Mouse (Mus musculus): ENCODE measurements at regions not wholly inside any gene's neighbourhood (a gene's known extent, or its start where the extent isn't known, plus 50 kb on each side); places are given as distances from the start of the nearest gene placed in this dataset.

- DNase-seq (ENCODE audit: low spot score in 2 of 2), result no peak
Observed at GRCm38 (mm10) chr11:109088488-109089252, 55.5 kb downstream of the E030025P04Rik start.

DNA sequence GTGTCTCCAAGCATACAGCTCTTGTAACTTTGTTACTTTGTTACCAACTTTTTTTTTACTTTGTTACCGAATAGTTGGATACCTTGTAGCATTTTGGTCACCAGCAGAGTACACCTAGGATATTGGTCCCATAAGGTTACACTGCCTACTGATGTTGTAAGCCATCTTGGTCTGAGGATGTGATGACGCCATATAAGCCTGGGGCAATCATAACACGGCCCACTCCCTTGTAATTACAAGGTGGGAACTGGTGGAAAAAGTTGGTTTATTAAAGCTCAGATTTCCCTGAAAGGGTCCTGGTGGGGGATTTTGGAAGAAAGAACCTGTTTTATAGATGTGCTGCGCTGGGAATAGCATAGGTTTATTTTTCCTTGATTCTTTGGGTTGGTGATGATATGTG is 62.2 kb downstream of the E030025P04Rik start:
- no peak for DNase-seq (ENCODE audit: low spot score in 2 of 2)

DNA sequence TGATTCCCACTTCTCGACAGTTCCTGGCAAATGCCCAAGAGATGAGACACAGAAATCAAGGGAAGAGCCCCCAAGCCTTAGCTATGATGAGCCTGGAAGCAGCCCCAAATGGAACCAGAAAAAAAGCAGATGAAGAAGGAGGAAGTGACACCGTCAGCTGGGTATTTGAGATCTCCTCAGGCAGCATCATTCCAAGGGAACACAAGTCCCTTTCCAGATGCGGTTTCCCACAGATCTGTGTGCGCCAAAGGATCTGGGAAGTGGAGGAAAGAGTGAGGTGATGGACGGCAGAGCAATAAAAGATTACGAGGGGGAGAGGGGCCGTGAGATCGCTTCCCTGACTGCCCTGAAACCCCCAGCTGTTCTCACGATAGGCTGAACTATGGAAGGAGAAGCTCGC is 62.7 kb downstream of the E030025P04Rik start:
- no peak for DNase-seq (ENCODE audit: low spot score in 2 of 2)

GRCm38 (mm10) chr11:109080847-109081415 is 63.2 kb downstream of the E030025P04Rik start:
- no peak for DNase-seq (ENCODE audit: low spot score in 2 of 2)

GRCm38 (mm10) chr11:109079466-109079865 is 64.7 kb downstream of the E030025P04Rik start:
- peak in 1 of 2 experiments; percentile 38 for DNase-seq (ENCODE audit: low spot score in 2 of 2)

DNA sequence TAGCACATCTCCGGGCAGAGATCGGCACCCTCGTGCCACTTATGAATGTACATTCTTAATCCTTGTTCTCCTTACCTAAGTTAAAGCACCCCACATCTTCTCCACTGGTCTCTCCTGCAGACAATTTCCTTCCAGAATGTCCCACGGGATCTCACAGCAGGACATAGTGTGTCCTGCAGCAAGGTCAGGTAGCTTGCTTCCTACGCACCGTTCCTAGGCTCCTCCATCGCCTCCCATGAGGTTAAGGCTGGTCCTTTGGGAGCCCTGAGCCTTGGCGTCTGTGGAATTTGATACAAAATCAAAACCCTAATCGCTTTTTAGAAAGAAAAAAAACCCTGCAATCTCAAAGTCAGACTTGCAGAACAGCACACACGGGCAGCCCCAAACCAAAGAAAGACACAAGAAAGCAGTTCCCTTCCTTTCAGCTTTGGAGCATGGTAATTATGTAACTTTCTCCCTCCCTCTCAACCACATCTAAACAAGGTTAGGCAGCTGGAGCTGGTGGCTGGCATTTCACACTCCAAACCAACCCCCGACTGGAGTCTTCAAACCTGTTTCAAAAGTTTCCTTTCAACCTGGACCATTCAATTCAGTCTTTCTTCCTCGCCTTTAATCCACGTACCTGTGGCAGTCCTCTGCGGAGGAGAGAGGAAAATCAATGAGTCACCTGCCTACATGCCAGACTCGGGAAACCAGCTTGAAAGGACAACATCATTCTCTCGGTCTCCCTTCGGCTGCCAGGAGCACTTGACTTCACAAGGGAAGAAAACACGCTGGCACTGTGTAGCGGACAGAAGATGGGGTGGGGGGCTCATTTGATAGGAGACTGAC is 67.4 kb downstream of the E030025P04Rik start:
- DNase-seq (ENCODE audit: low spot score in 2 of 2), result no peak

- no peak for DNase-seq (ENCODE audit: low spot score in 2 of 2)
Observed at GRCm38 (mm10) chr11:109071340-109071739, 72.8 kb downstream of the E030025P04Rik start.

GRCm38 (mm10) chr11:109070412-109070811 is 73.8 kb downstream of the E030025P04Rik start:
- no peak for DNase-seq (ENCODE audit: low spot score in 2 of 2)

GRCm38 (mm10) chr11:109069326-109069709 is 74.9 kb downstream of the E030025P04Rik start:
- DNase-seq (ENCODE audit: low spot score in 2 of 2), result no peak

DNA sequence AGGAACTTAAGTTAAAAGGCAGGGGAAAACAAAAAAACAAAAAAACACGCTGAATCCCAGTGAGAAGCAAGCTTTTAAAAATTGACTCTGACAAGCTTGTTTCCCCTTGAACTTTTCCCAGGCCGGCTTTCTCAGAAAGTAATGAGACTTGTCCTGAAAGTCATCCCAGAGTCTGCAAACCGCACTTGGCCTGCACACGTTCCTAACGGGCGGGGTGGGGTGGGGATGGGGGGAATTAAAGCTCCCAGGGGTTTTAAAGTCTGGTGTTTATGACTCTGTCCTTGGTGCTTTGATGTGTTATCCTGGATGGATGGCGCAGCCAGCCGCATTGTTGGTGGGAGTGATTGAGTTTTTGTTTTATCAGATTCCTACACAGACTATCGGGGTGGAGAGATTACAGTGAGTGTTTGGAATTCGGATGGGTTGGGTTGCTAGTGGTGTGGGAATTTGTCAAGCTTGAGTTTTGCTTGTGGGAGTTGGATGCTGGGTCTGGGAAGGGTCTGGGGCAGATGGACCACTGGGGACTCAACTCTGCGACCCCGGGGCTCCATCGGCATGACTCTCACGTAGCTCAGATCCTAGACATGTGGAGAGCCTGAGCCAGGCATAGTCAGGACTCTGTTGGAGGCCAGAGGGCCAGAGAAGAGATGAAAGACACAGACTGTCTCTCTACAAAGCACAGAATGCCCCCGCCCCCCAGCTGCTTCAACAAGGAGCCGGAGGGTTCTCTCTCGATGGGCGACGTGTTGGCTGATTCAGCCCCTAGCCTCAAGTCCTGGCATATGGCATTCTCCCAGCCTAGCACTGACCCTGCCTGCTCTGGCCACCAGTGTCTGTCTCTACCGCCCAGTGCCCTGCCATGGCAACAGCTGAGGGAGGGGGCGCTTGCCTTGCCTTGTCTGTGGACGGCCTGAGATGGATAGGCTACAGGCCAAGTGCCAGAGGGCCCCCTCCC is 75.5 kb downstream of the E030025P04Rik start:
- peak in 1 of 2 experiments; percentile 42 for DNase-seq (ENCODE audit: low spot score in 2 of 2)

DNA sequence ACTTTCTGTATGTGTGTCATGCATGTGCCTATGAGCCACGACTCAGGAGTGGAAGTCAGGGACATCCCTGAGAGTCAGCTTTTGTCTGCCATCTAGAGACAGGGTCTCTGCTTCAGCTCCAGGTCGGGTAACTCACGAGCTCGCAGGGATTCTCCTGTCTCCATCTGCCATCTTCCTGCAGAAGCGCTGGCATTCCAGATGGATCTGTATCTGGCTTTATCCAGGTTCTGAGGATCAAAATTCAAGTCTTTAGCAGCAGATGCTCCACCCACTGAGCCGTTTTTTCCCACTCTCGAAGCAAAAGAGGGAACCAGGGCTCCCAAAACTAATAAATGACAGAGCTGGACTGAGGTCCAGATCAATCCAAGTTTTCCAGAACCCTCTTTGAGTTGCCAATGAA is 76.4 kb downstream of the E030025P04Rik start:
- DNase-seq (ENCODE audit: low spot score in 2 of 2), result no peak

- DNase-seq (ENCODE audit: low spot score in 2 of 2), result no peak
Observed at GRCm38 (mm10) chr11:109061971-109062370, 82.2 kb downstream of the E030025P04Rik start.

GRCm38 (mm10) chr11:109060527-109060908 is 83.7 kb downstream of the E030025P04Rik start:
- DNase-seq (ENCODE audit: low spot score in 2 of 2), result no peak

- DNase-seq (ENCODE audit: low spot score in 2 of 2), result no peak
Observed at GRCm38 (mm10) chr11:109059863-109060526, 84.2 kb downstream of the E030025P04Rik start.

- no peak for DNase-seq (ENCODE audit: low spot score in 2 of 2)
Observed at GRCm38 (mm10) chr11:109058021-109058420, 86.1 kb downstream of the E030025P04Rik start.

DNA sequence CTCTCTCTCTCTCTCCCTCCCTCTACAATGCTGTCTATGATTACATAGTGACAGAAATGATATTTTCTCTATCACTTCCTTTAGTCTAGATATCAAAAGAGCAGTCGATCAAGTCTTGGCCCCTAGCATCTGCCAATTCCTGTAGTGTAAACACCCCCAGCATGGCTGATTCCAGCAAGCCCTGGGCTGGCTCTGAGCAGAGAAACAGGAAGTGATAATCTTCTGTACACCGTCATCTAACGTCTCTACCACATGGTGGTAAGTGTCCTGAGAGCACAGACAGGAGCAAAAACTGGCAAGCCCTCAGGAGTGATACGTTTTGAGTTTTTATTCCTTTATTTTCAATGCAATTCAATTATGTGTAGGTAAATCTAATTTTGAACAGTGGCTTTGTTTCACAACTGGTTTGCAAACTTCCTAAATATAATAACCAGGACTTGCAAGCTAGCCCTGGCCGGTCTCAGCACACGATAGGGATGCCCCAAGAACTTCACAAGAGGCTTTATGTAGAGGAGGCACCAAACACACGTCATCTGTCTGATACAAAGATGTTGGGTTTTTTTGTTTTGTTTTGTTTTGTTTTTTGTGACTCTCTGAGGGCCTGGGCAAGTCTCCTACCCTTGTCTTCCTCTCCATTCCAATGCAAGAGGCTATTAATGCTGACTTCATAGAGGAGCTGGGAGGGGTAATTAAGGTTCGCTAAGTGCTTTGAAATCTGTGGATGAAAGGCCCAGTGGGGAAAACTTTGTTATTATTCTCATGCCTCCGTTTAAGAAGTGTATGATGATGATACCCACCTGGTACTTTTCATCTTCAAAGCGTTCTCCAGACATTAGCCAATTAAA is 95.7 kb downstream of the E030025P04Rik start:
- DNase-seq (ENCODE audit: low spot score in 2 of 2), result no peak

DNA sequence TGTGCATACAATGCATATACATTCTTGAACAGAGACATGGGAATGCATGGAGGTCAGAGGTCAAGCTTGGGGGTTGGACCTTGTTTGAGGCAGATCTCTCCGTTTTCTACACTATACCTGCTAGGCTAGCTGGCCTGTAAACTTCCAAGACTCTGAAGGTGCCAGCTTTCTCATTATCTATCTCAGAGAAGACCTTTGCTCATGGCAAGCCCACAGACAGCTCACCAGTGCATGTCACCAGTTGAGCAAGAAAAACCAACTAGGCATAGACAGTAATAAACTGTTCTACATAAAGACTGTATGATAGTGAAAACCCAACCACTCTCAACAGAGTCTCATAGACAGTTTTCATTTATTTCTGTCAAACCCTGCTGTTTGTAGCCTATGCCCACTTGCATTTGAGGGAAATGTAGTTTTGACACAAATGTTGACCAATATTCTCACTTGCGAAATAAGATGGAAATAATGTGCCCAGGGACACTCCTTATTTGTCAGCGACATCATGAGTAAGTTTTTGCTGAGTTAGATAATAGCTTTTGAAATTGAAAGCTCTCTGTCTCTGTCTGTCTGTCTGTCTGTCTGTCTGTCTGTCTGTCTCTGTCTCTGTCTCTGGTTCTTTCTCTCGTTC is 96.6 kb downstream of the E030025P04Rik start:
- DNase-seq (ENCODE audit: low spot score in 2 of 2), result no peak

GRCm38 (mm10) chr11:109046446-109046845 is 97.7 kb downstream of the E030025P04Rik start:
- DNase-seq (ENCODE audit: low spot score in 2 of 2), result no peak

GRCm38 (mm10) chr11:109040519-109040916 is 103.7 kb downstream of the E030025P04Rik start:
- DNase-seq (ENCODE audit: low spot score in 2 of 2), result no peak
